Mouse (Mus musculus): Measurements from ENCODE around the gene Catsperd. TPM values are rescaled to one million over a fixed set of nuclear protein-coding genes. Genes with fewer than 3 reads are reported as not detected.

Gene Catsperd
- total and polyA plus RNA-seq, 3 experiments = 0.16 to 0.36 (median 0.21) TPM

DNA sequence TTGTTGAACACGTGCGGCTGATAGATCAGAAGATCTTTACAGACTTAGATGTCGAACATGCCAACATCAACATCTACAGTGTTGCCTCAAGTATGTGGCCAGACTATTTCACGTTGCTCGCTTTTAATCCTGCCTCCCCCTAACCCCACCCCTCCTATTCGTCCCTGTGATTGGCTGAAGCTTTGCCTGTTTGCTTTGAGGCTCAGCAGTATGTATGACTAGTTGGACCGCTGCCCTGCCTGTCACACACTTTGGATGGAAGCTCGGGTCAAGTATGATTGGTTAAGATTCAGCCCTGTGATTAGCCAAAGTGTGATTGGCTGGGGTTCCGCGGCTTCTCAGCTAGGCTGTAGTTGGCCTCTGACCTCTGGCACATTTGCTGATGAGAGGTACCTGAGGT is 23.9 kb downstream of the Catsperd start:
- peaks cover 0 to 2% of the 10 kb centered on the region in 2 experiments; a peak in 1 of 4 replicates for H3K4me1 ChIP-seq (ENCODE audit: control insufficient read depth in 1 of 2, insufficient read depth in 2 of 2)
- H3K4me2 ChIP-seq (ENCODE audit: insufficient read depth, low read depth, poor library complexity, severe bottlenecking) = no peak overlapping the region
- in situ Hi-C loops (cut with MboI; ENCODE audit: low pct_ligation_motif_present, low pct_unique_long_range_greater_than_20kb, low sequenced_read_pairs) (no loop called here), dilution Hi-C loops (cut with MboI; ENCODE audit: extremely low pct_ligation_motif_present, extremely low pct_unique_long_range_greater_than_20kb, low sequenced_read_pairs) (no loop called here)
- H3K79me2 ChIP-seq (replicated peaks; ENCODE audit: control insufficient read depth, extremely low read depth, insufficient read depth, poor library complexity, severe bottlenecking) = no peaks in the 10 kb centered on the region
- TF ChIP-seq CTCF (conservative IDR thresholded peaks at IDR 0.05 in 1 of 2, IDR thresholded peaks at IDR 0.05 in 1 of 2; ENCODE audit: low read depth in 2 of 2, low read length in 2 of 2) (no peak), POLR2AphosphoS2 (IDR thresholded peaks at IDR 0.05; ENCODE audit: low read depth, low read length) (no peak), SMC3 (IDR thresholded peaks at IDR 0.05; ENCODE audit: low read depth, low read length) (no peak), NELFE (IDR thresholded peaks at IDR 0.05; ENCODE audit: low read depth, low read length) (no peak), HCFC1 (IDR thresholded peaks at IDR 0.05; ENCODE audit: low read depth, low read length) (no peak), MXI1 (IDR thresholded peaks at IDR 0.05; ENCODE audit: low read depth, low read length) (no peak), EP300 (IDR thresholded peaks at IDR 0.05; ENCODE audit: low read length) (no peak), SIN3A (IDR thresholded peaks at IDR 0.05; ENCODE audit: low read length) (no peak), USF2 (conservative IDR thresholded peaks at IDR 0.05; ENCODE audit: low read depth, low read length) (no peak)
- no peaks in the 10 kb centered on the region for H3K27me3 ChIP-seq (replicated peaks)
- no peaks in the 10 kb centered on the region for H3K36me3 ChIP-seq (replicated peaks in 1 of 2; ENCODE audit: control insufficient read depth in 1 of 2, insufficient read depth in 1 of 2, low read length in 1 of 2)
- DNase-seq (ENCODE audit: extremely low read depth) = no peak
- H3K4me3 ChIP-seq (replicated peaks in 1 of 3; ENCODE audit: low read depth in 2 of 3, low read length in 2 of 3, poor library complexity in 1 of 3) = no peak overlapping the region
- no peaks in the 10 kb centered on the region for H3K9me3 ChIP-seq (replicated peaks; ENCODE audit: low read length)
- H3K9ac ChIP-seq (ENCODE audit: insufficient read depth, low read depth) = no peak overlapping the region
- H3K27ac ChIP-seq (ENCODE audit: insufficient read depth, low read depth) = no peak overlapping the region

DNA sequence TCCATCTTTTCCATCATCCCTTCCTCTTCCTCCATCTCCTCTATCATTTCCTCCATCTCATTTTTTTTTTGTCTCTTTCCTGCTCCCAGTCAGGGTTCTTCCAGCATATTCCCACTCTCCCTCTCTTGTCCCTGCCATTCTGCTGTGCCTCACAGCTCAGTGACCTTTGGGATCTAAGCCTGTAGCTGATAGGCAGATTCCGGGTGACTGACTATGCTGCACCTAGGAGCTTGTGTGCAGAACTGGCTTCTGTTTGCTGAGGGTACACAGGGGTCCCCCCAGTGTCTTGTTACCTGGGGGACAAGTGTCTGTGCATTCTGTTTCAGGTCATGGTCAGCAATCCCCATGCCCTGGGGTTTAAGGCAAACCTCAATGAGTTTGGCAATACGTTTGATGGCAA is 26.8 kb downstream of the Catsperd start:
- Histone ChIP-seq H3K9me3 (replicated peaks; ENCODE audit: low read length) (no peaks in the 10 kb centered on the region), H3K36me3 (replicated peaks in 1 of 2; ENCODE audit: control insufficient read depth in 1 of 2, insufficient read depth in 1 of 2, low read length in 1 of 2) (no peaks in the 10 kb centered on the region), H3K27me3 (replicated peaks) (no peaks in the 10 kb centered on the region), H3K4me1 (ENCODE audit: control insufficient read depth in 1 of 2, insufficient read depth in 2 of 2) (peaks cover 3 to 5% of the 10 kb centered on the region in 2 experiments), H3K9ac (ENCODE audit: insufficient read depth, low read depth) (no peak overlapping the region), H3K4me2 (ENCODE audit: insufficient read depth, low read depth, poor library complexity, severe bottlenecking) (no peak overlapping the region), H3K4me3 (replicated peaks in 1 of 3; ENCODE audit: low read depth in 2 of 3, low read length in 2 of 3, poor library complexity in 1 of 3) (no peak overlapping the region), H3K27ac (ENCODE audit: insufficient read depth, low read depth) (no peak overlapping the region), H3K79me2 (replicated peaks; ENCODE audit: control insufficient read depth, extremely low read depth, insufficient read depth, poor library complexity, severe bottlenecking) (no peaks in the 10 kb centered on the region)
- dilution Hi-C loops (cut with MboI; ENCODE audit: extremely low pct_ligation_motif_present, extremely low pct_unique_long_range_greater_than_20kb, low sequenced_read_pairs) = no loop called here
- DNase-seq (ENCODE audit: extremely low read depth) = no peak
- TF ChIP-seq IRF4 (IDR thresholded peaks at IDR 0.05; ENCODE audit: low read depth, low read length) = no peak
- TF ChIP-seq EP300 (IDR thresholded peaks at IDR 0.05; ENCODE audit: low read length) = no peak
- TF ChIP-seq RAD21 (IDR thresholded peaks at IDR 0.05; ENCODE audit: low read depth, low read length) = no peak
- TF ChIP-seq POLR2AphosphoS2 (IDR thresholded peaks at IDR 0.05; ENCODE audit: low read depth, low read length) = no peak
- TF ChIP-seq ZKSCAN1 (IDR thresholded peaks at IDR 0.05; ENCODE audit: borderline replicate concordance, low read depth, low read length) = no peak
- no peak for TF ChIP-seq TCF12 (IDR thresholded peaks at IDR 0.05; ENCODE audit: low read depth, low read length)
- no peak for TF ChIP-seq GABPA (IDR thresholded peaks at IDR 0.05; ENCODE audit: insufficient replicate concordance, low read depth, low read length)
- TF ChIP-seq MAX (IDR thresholded peaks at IDR 0.05; ENCODE audit: low read length) = no peak
- no peak for TF ChIP-seq KAT2A (IDR thresholded peaks at IDR 0.05; ENCODE audit: insufficient replicate concordance, low read length)
- in situ Hi-C loops (cut with MboI; ENCODE audit: low pct_ligation_motif_present, low pct_unique_long_range_greater_than_20kb, low sequenced_read_pairs) = no loop called here
